Mouse (Mus musculus): ENCODE measurements at regions not wholly inside any gene's neighbourhood (a gene's known extent, or its start where the extent isn't known, plus 50 kb on each side); places are given as distances from the start of the nearest gene placed in this dataset.

- Histone ChIP-seq H3K4me1 (ENCODE audit: control insufficient read depth, insufficient read depth, low read length) (no peaks in the 10 kb centered on the region), H3K4me3 (replicated peaks; ENCODE audit: insufficient read depth, low read depth, low read length) (no peak overlapping the region), H3K27me3 (ENCODE audit: control insufficient read depth, insufficient read depth, low read length) (no peaks in the 10 kb centered on the region), H3K27ac (ENCODE audit: insufficient read depth, low read length) (no peak overlapping the region)
- no peak for TF ChIP-seq POLR2A (IDR thresholded peaks at IDR 0.05; ENCODE audit: borderline replicate concordance, insufficient read depth, low read length)
- WGBS, result 93% methylated on average over 4 of the region's 4 CpGs
- no peak for DNase-seq
Observed at GRCm38 (mm10) chr14:58854871-58855270, 287.8 kb downstream of the 1700129C05Rik start.

- H3K4me1 ChIP-seq (ENCODE audit: control insufficient read depth, insufficient read depth, low read length), result no peaks in the 10 kb centered on the region
- no peak overlapping the region for H3K4me3 ChIP-seq (replicated peaks; ENCODE audit: insufficient read depth, low read depth, low read length)
- TF ChIP-seq CTCF (IDR thresholded peaks at IDR 0.05; ENCODE audit: borderline replicate concordance, insufficient read depth, low read depth, low read length), result no peak
- no peak for TF ChIP-seq POLR2A (IDR thresholded peaks at IDR 0.05; ENCODE audit: borderline replicate concordance, insufficient read depth, low read length)
- H3K27me3 ChIP-seq (ENCODE audit: control insufficient read depth, insufficient read depth, low read length), result no peaks in the 10 kb centered on the region
- whole genome bisulfite sequencing, result 87% methylated on average over 2 of the region's 2 CpGs
- H3K27ac ChIP-seq (ENCODE audit: insufficient read depth, low read length), result no peak overlapping the region
- no peak for DNase-seq
Observed at GRCm38 (mm10) chr14:58844565-58844964, 298.1 kb downstream of the 1700129C05Rik start.

- H3K27me3 ChIP-seq (ENCODE audit: control insufficient read depth, insufficient read depth, low read length), result no peaks in the 10 kb centered on the region
- TF ChIP-seq CTCF (IDR thresholded peaks at IDR 0.05; ENCODE audit: borderline replicate concordance, insufficient read depth, low read depth, low read length), result no peak
- no peak for TF ChIP-seq POLR2A (IDR thresholded peaks at IDR 0.05; ENCODE audit: borderline replicate concordance, insufficient read depth, low read length)
- no peaks in the 10 kb centered on the region for H3K4me1 ChIP-seq (ENCODE audit: control insufficient read depth, insufficient read depth, low read length)
- H3K4me3 ChIP-seq (replicated peaks; ENCODE audit: insufficient read depth, low read depth, low read length), result no peak overlapping the region
- H3K27ac ChIP-seq (ENCODE audit: insufficient read depth, low read length), result no peak overlapping the region
- no peak for DNase-seq
- 97% methylated on average over 1 of the region's 1 CpGs for WGBS
Observed at GRCm38 (mm10) chr14:58842196-58842886, 300.4 kb downstream of the 1700129C05Rik start.

- DNase-seq, result no peak
- Histone ChIP-seq H3K4me3 (replicated peaks; ENCODE audit: insufficient read depth, low read depth, low read length) (no peak overlapping the region), H3K4me1 (ENCODE audit: control insufficient read depth, insufficient read depth, low read length) (no peaks in the 10 kb centered on the region), H3K27me3 (ENCODE audit: control insufficient read depth, insufficient read depth, low read length) (no peaks in the 10 kb centered on the region), H3K27ac (ENCODE audit: insufficient read depth, low read length) (no peak overlapping the region)
- 68% methylated on average over 4 of the region's 4 CpGs for WGBS
- no peak for TF ChIP-seq POLR2A (IDR thresholded peaks at IDR 0.05; ENCODE audit: borderline replicate concordance, insufficient read depth, low read length)
- TF ChIP-seq CTCF (IDR thresholded peaks at IDR 0.05; ENCODE audit: borderline replicate concordance, insufficient read depth, low read depth, low read length), result no peak
Observed at GRCm38 (mm10) chr14:58822938-58823337, 319.8 kb downstream of the 1700129C05Rik start.

- DNase-seq, result peak; percentile 21 to 24
- H3K27ac ChIP-seq (ENCODE audit: insufficient read depth, low read length), result no peak overlapping the region
- H3K27me3 ChIP-seq (ENCODE audit: control insufficient read depth, insufficient read depth, low read length), result no peaks in the 10 kb centered on the region
- WGBS, result 81% methylated on average over 10 of the region's 10 CpGs
- H3K4me1 ChIP-seq (ENCODE audit: control insufficient read depth, insufficient read depth, low read length), result no peaks in the 10 kb centered on the region
- TF ChIP-seq POLR2A (IDR thresholded peaks at IDR 0.05; ENCODE audit: borderline replicate concordance, insufficient read depth, low read length) (no peak), CTCF (IDR thresholded peaks at IDR 0.05; ENCODE audit: borderline replicate concordance, insufficient read depth, low read depth, low read length) (no peak)
- H3K4me3 ChIP-seq (replicated peaks; ENCODE audit: insufficient read depth, low read depth, low read length), result no peak overlapping the region
Observed at GRCm38 (mm10) chr14:58817961-58818504, 324.7 kb downstream of the 1700129C05Rik start.

GRCm38 (mm10) chr14:58816540-58816876 is 326.2 kb downstream of the 1700129C05Rik start:
- 79% methylated on average over 1 of the region's 1 CpGs for WGBS
- H3K4me3 ChIP-seq (replicated peaks; ENCODE audit: insufficient read depth, low read depth, low read length), result no peak overlapping the region
- DNase-seq, result no peak
- TF ChIP-seq CTCF (IDR thresholded peaks at IDR 0.05; ENCODE audit: borderline replicate concordance, insufficient read depth, low read depth, low read length), result no peak
- no peak overlapping the region for H3K27ac ChIP-seq (ENCODE audit: insufficient read depth, low read length)
- H3K27me3 ChIP-seq (ENCODE audit: control insufficient read depth, insufficient read depth, low read length), result no peaks in the 10 kb centered on the region
- H3K4me1 ChIP-seq (ENCODE audit: control insufficient read depth, insufficient read depth, low read length), result no peaks in the 10 kb centered on the region

GRCm38 (mm10) chr14:58815616-58816539 is 326.8 kb downstream of the 1700129C05Rik start:
- no peak for DNase-seq
- TF ChIP-seq CTCF (IDR thresholded peaks at IDR 0.05; ENCODE audit: borderline replicate concordance, insufficient read depth, low read depth, low read length) (no peak), POLR2A (IDR thresholded peaks at IDR 0.05; ENCODE audit: borderline replicate concordance, insufficient read depth, low read length) (no peak)
- no peak overlapping the region for H3K27ac ChIP-seq (ENCODE audit: insufficient read depth, low read length)
- H3K4me1 ChIP-seq (ENCODE audit: control insufficient read depth, insufficient read depth, low read length), result no peaks in the 10 kb centered on the region
- H3K27me3 ChIP-seq (ENCODE audit: control insufficient read depth, insufficient read depth, low read length), result no peaks in the 10 kb centered on the region
- 39% methylated on average over 11 of the region's 11 CpGs for WGBS
- H3K4me3 ChIP-seq (replicated peaks; ENCODE audit: insufficient read depth, low read depth, low read length), result no peak overlapping the region

- Histone ChIP-seq H3K4me3 (replicated peaks; ENCODE audit: insufficient read depth, low read depth, low read length) (no peak overlapping the region), H3K27me3 (ENCODE audit: control insufficient read depth, insufficient read depth, low read length) (no peaks in the 10 kb centered on the region), H3K4me1 (ENCODE audit: control insufficient read depth, insufficient read depth, low read length) (no peaks in the 10 kb centered on the region), H3K27ac (ENCODE audit: insufficient read depth, low read length) (no peak overlapping the region)
- WGBS, result 53% methylated on average over 5 of the region's 5 CpGs
- TF ChIP-seq POLR2A (IDR thresholded peaks at IDR 0.05; ENCODE audit: borderline replicate concordance, insufficient read depth, low read length) (no peak), CTCF (IDR thresholded peaks at IDR 0.05; ENCODE audit: borderline replicate concordance, insufficient read depth, low read depth, low read length) (no peak)
- DNase-seq, result no peak
Observed at GRCm38 (mm10) chr14:58812585-58812984, 330.1 kb downstream of the 1700129C05Rik start.
